ENCODE assay signal across 41 mouse cellular contexts in the genomic region with DNA sequence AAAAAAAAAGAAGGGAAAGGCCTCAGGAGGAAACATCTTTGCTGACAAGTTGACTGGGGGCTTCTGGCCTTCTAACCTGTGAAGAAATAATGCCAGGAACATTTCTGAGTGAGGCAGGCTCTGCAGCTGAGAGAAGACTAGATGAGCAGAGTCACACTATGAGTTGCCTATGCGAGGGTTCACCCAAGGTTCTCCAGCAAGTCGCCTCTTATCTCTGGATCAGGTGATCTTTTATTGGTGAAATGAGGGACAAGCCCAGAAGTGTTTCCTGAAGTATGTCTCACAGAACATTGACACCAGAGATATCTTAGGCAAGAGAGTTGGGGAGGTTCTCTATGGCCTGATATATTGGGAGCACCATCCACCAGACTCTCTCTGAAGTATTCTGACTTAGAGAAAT. TPM values are rescaled to one million over a fixed set of nuclear protein-coding genes. Genes with fewer than 3 reads are reported as not detected.
"Had no signal": no experiment of that assay in that cellular context is flagged by ENCODE, and none has a peak within 500 bp of the region (broad histone marks: within the 10 kb centered on the region; RNA-seq: fewer than 3 reads in every experiment).

No protein-coding gene starts in this region.

- H3K36me3 ChIP-seq: heart, embryonic 10.5 days; heart, embryonic 12.5 days; heart, embryonic 13.5 days; heart, embryonic 15.5 days; hindbrain, embryonic 10.5 days; hindbrain, embryonic 12.5 days; hindbrain, embryonic 13.5 days; hindbrain, embryonic 15.5 days; kidney, embryonic 15.5 days had no signal

- H3K27me3 ChIP-seq: heart, embryonic 12.5 days; heart, embryonic 13.5 days; heart, embryonic 15.5 days; hindbrain, embryonic 12.5 days; hindbrain, embryonic 15.5 days; kidney, embryonic 15.5 days had no signal

- ATAC-seq: hindbrain, embryonic 16.5 days; hindbrain, postnatal 0 days; inflammation-experienced regulatory T-cells, adult 6 months had no signal

- H3K9ac ChIP-seq: heart, embryonic 12.5 days; heart, embryonic 13.5 days; heart, embryonic 15.5 days; hindbrain, embryonic 12.5 days; hindbrain, embryonic 13.5 days; hindbrain, embryonic 14.5 days; hindbrain, embryonic 15.5 days; kidney, embryonic 15.5 days had no signal

- H3K4me1 ChIP-seq: hindbrain, embryonic 10.5 days; hindbrain, embryonic 12.5 days; hindbrain, embryonic 13.5 days; hindbrain, embryonic 15.5 days; kidney, embryonic 15.5 days had no signal

- H3K27ac ChIP-seq: heart, embryonic 10.5 days; heart, embryonic 13.5 days; heart, embryonic 15.5 days; hindbrain, embryonic 10.5 days; hindbrain, embryonic 12.5 days; hindbrain, embryonic 13.5 days; hindbrain, embryonic 14.5 days; hindbrain, embryonic 15.5 days; hindbrain, postnatal 0 days; kidney, embryonic 15.5 days; kidney, postnatal 0 days; layer of hippocampus, adult 2 months; left cerebral cortex, adult 2 months had no signal

- DNase-seq: heart, postnatal 10 days; heart, postnatal 14 days; heart, postnatal 36 days; heart, postnatal 4 days; kidney, adult 11 months; kidney, adult 18-20 months; kidney, adult 2 months; kidney, adult 8-10 months; kidney, adult 9 months; kidney, postnatal 10 days; kidney, postnatal 14 days; kidney, postnatal 25 days; kidney, postnatal 36 days; kidney, postnatal 4 days; layer of hippocampus, adult 9-11 months; layer of hippocampus, postnatal 36 days had no signal

- H3K9me3 ChIP-seq: heart, embryonic 10.5 days; heart, embryonic 12.5 days; heart, embryonic 13.5 days; heart, embryonic 15.5 days; hindbrain, embryonic 10.5 days; hindbrain, embryonic 12.5 days; hindbrain, embryonic 13.5 days; hindbrain, embryonic 15.5 days; kidney, embryonic 15.5 days had no signal

- H3K4me3 ChIP-seq: heart, embryonic 10.5 days; heart, embryonic 12.5 days; heart, embryonic 13.5 days; heart, embryonic 15.5 days; hindbrain, embryonic 10.5 days; hindbrain, embryonic 12.5 days; hindbrain, embryonic 13.5 days; hindbrain, embryonic 15.5 days; kidney, embryonic 15.5 days; layer of hippocampus, adult 2 months; left cerebral cortex, adult 2 months had no signal

- H3K4me2 ChIP-seq: heart, embryonic 11.5 days; heart, embryonic 12.5 days; heart, embryonic 13.5 days; heart, embryonic 15.5 days; hindbrain, embryonic 12.5 days; hindbrain, embryonic 13.5 days; hindbrain, embryonic 14.5 days; hindbrain, embryonic 15.5 days; kidney, embryonic 15.5 days had no signal

RNA-seq across cellular contexts. Expression of gene Tbx20, which starts 18.0 kb away (rescaled TPM):
- total RNA-seq: hematopoietic stem cell, adult 5-6 weeks; layer of hippocampus, adult 18-20 months; layer of hippocampus, adult 2 months; layer of hippocampus, adult 8-10 months; layer of hippocampus, postnatal 10 days; layer of hippocampus, postnatal 14 days; layer of hippocampus, postnatal 25 days; layer of hippocampus, postnatal 36 days; left cerebral cortex, adult 2 months had no signal
- polyA plus RNA-seq: inflammation-experienced regulatory T-cells, adult 6 months; kidney, embryonic 14.5 days; kidney, postnatal 0 days; large intestine, adult 2 months had no signal
